Mouse (Mus musculus) urinary bladder, postnatal 10 days (tissue): ENCODE results near the gene Slc41a2.
A peak's percentile ranks its signal among the peaks of the same experiment; 100 is the strongest.
"Not testable (repeated sequence)": the region's sequence is repeated elsewhere in the genome, so short reads cannot be mapped to it uniquely, and the experiment has no call there.

Experiments
- DNase-seq: peaks from one replicate; pipeline ENCODE4 v3.0.0; 2022; ENCODE audit warnings: low spot score

The Slc41a2 gene

DNA sequence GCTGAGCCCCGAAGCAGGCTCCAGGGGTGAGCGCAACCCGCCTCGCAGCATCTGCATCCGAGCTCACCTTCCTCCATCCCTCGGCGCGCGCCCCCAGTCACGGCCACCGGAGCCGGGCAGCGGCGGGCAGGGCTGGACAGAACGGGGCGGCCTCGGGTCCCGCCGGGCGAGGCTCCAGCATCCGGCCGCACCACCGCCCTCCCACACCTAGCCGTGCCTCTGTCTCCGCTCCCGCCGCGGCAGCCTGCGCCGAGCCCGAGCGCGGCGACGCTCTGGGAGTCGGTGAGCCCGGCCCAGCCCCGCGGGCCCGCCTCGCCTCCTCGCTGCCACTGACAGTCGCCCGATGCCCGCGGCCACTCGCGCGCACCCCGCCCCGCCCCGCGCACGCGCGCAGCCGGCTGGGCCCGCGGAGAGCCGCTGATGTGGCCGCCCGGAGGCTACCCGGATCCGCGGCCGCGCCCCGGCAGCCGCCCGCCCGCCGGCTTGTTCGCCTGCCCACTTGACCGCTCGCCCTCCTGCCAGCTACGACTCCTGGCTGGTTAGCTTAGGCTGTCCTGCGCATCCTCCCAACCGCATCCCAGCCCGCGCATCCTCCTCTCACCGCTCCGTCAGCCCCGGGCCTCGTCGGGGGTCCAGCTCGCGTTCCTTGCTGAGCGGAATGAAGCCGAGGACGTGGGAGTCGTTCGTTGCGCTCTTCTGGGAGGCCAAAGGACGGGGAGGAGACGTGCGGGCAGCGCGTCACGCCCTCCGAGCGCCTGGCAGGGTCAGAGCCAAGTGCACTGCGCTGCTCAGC is at the start of gene Slc41a2:
TSS of gene Slc41a2 (minus strand) at position 724 of the 793 bp plus-strand sequence.
- DNase-seq: no peak

DNA sequence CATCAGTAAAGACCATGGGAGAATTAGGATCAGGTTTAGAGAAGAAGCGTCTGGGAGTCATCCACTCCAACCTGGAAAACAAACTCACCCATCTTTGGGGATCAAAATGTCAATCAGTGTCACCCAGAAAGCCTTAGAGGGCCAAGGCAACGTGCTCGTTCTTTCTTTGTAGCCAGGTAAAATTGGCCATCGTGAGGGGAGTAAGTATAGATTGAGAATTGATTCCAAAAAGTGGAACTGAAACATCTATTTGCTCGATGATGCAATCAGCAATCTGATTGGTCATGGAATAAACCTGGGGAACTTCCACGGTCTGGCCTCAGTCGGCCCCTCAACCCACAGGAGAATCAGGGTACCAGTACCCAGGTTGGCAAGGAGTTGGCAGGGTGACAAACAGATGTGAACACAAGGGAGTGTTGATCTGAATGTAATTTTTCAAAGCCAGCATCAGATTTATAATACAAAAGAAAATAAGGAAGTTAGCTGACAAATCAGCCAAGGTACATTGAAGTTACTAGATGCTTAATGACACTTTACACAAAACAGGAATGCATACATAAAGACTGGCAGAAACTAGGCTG is 47.7 kb upstream of the Slc41a2 start:
- DNase-seq: no peak

DNA sequence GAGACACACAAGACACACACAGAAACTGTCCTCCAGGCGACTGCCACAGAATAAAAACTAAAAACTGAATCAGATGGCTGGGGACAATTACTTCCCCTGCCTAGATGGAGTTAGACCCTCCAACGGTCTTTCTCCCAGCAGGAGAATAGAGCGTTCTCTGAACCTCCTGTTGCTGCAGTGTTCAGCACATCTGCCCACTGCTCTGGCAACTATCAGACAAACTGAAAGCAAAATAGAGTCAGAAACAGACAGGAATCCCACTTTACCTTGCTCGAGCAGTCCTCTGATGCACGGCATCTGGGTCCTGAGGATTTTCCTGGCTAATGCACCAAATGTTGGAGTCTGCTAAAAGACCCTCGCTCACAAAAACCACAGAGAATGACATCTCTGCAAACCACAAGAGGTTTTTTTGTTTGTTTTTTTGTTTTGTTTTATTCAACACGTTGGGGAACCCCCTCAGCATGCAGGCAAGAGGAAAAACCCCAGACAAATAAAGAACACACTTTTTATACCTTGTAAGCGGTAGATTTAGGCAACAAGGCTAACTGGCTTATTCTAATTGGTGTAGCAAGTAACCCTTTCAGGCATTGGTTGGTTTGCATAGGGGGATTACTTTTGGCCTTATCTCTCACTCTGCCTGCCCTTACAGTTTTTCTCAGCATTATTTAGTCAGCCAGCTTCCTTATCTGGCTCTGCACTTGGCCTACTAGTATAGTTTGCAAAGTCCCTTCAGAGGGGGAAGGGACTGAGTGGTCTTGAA is 47.0 kb upstream of the Slc41a2 start:
- no peak for DNase-seq

DNA sequence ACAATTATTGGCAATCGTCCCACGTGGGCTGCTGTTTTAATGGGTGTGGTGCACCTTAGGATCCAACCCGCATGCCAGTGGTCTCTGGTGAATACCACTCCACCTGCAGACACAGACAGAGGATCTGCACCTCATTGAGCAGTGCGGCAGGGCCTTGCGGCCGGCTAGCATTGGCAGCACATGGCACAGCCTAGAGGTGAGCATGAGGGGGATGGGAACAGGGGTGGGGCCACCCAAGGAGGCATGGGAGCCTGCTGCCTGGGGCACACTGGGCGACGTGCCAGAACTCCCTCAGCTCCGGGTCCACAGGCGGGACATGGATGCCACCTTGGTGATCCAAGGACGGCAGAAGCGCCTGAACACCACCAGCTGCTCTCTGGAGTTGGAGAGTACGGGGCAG is 46.2 kb upstream of the Slc41a2 start:
- no peak for DNase-seq

DNA sequence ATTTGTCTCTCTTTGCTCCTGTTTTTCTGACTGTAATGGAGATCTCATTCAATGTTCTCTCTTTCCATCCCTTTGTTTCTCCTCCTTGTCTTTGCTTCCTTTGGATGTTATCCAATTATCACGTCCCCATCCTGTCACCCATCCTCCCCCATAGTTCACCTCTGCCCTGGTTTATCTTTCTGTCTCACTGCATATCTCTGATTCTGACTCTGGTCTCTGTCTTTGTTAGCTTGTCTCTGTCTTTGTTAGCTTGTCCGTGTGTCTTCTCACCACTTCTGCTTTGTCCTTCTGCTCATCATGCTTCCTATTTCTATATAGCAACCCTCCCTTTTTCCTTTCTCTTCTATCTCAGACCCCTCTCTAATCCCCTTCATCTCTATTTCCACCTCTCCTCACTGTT is 45.3 kb upstream of the Slc41a2 start:
- no peak for DNase-seq

DNA sequence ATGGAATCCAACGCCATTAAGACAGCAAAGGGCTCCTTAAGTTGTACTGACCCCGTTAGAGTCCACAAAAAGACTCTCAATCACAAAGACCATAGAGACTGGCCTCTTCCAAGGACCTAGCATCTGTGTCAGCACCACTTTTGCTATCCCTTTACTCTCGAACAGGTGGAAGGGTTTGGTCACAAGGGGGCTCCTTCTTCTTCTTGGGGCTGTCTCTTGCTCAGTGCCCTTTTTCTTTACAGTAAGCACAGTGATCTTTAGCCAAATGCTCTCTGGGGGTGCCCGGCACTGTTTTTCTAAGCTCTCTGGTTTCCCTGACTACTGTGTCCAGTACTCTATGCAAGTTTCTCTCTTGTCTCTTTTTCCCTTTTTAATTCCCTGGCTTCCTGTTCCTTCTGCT is 44.8 kb upstream of the Slc41a2 start:
- no peak for DNase-seq

DNA sequence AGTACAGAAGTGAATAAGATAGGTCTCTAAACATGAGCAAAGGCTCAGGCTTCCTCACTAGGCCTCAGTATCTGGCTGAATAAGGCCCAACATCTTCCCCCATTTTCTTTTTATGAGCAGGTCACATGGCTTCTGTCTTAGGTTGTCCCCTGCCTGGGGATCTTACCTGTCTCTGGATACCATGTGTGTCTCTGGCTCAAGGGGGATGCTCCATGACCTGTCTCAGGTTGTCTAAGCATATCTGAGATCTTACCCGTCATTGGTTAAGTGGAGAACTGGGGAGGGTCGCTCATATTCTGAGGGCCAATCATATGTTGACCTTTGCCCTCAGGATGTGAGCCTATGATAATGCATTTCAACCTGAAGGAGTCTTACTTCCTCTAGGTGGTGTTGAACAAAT is 42.8 kb upstream of the Slc41a2 start:
- DNase-seq: no peak

DNA sequence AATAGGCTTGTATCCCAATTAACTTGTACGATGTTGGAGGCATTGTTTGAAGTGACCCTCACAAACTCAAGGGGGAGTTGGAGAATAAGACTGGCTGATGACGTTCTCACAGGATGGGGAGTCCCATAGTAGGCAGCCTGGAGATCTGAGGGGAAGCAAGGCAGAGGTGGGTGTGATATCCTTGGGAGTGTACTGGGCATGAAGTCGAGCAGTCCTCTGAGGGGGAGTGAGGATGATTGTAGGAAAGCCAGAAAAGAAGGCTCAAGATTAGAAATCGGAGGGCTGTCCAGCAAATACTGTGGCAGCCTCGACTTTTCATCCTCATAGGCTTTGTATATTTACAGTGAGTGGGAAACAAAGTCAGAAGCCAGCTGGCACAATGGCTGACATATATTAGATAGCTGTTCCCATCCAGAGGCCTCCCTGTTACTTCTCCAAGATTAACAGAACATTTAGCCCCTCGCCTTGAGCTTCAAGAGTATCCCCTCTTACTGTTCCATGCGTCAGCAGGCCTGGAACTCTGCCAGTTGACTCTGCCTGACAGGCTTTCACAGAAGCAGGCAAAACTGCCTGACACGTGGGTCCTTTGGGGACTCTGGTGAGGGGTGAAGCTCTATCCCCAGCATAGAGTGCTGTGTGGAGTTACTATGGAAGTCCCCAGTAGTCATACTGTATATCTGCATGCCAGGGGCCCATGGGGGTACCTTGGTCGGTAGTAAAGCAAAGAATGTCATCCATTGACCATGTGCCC is 40.6 kb upstream of the Slc41a2 start:
- no peak for DNase-seq

DNA sequence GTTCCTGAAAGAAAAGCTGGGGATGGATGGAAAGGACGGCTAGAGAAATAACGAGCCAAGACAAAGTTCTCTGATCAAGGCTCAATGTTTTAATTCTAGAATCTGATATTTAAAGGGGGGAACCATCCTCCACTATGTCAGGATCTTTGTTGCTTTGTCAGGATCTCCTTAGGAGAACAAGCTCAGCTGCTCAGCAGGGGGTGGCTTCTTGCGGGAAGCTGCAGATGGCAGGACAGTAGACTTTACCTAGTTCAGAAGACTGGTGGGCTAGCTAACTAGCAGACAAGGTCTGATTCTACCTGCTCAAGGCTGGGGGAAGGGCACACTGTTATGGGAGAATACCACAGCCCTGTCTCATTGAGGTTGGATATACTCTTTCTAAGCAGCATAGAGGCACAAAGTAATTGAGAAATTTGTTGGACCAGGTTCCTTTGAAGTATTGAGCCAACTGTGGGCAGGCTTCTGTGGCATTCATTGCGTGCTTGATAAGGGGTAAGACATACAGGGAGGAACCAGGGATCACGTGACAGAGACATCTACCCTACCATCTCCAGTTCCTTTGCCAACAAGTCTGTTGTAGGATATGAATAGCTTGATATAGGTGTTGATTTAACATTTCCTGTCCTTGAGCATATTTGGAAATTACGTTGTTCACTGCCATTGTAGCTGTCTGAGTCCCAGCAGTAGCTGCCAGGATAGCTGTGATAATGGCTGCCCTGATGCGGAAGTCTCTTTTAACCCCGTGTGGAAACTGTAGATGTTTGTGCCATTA is 39.4 kb upstream of the Slc41a2 start:
- DNase-seq: no peak

DNA sequence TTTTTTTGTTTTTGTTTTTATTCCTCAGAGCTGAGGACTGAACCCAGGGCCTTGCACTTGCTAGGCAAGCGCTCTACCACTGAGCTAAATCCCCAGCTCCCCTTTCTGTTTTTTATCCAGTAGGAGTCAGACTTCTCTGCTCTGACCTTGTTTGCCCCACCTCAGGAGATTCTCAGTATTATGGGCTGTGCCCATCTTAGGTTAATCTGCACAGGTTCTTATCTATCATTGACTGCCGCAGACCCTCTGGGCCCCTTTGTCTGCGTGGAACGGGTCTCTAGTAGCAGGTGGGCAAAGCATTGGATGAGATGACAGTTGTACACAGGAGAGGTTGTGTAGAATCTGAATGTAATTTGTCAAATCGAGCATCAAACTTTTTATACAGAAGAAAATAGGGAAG is 37.8 kb upstream of the Slc41a2 start:
- not testable (repeated sequence) for DNase-seq

DNA sequence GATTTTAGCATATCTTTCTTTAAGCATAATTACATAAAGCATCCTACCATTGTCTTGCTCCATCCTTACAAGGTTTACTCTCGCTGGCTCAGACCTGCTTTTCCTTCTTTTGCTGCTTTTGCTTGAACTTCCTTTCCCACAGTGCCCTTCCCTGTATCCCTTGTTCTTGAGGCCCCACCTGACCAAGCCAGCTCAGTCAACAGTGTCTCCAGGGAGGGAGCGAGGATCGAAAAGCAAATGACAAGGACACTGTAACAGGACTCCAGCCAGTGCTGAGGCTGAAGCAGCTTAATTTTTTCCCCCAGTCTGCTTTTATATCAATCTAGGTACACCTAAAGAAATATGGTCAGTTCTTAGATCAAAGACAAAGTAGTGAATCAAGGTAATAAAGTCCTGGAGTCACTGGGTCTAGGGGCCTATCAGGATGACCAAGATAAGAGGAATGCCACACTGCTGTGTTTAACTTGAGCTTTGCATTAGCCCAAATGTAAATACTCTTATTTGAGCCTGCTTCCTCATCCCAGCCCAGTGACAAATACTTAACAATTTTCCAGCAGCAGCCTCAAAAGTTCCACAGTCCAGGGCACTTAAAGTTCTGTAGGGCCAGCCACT is 36.5 kb upstream of the Slc41a2 start:
- no peak for DNase-seq

DNA sequence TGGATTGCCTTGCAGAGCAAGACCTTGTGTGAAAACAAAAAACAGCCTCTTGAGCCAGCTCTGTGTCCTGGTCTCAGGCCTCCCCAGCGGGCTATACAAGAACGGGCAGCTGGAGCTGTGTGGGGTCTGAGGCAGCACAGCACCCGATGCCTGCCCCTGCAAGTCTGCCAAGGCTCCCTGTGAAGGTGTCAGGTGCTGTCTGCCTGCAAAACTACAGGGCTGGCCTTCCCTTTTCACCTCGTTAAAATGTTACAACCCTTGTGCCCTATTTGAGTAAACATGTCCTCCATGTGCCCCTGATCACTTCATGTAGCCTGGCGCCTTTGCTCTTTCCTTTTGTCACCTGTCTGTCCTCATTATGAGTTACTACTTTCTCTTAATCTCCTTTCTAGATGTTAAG is 31.2 kb upstream of the Slc41a2 start:
- no peak for DNase-seq

DNA sequence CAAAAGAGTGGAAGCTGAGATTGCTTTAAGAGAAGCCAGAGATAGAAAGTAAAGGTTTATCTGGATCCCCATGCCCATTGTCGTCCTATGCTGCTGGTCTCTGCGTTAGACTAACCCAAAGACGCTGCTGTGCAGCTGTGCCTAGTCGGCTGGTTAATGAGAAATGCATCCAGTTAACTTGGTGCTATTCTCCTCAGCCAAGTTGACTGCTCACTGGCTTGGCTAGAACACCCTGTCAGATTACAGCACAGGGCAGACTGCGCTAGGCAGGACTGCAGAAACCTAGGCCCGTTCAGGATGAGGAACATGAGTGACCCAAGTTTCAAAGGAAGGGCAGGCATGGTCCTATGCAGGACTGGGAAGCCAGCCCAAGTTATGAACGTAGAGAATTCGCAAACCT is 25.8 kb upstream of the Slc41a2 start:
- DNase-seq: no peak

DNA sequence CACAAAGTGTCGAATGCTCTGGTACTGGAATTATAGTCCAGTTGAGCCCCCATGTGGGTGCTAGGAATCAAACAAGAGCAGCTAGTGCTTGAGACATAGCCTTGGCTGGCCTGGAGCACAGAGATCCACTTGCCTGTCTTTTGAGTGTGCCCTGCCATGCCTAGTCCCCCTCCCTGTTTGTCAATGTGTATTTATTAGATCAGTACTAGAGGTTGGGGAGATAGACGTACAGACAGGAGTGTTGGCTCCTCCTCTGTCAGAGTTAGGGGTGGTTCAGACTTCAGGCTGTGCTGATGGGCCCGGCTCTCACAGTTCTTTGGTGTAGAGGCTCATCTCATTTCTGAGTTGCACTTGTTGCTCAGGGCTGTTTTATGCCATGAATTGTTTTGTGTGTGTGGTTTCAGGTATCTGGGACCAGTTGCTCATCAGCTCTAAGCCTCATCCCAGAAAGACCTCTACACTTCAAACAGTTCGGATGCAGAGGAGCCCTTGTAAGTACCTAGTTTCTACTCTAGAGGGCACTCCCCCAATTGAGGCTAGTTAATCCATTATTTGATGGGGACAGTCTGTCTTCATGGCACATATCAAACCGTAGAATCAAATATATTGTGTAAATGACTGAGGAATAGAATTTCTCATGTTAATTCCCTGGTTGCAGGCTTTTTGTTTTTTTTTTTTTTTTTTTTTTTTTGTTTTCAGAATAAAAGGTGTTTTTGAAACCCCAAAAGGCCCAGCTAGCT is 24.1 kb upstream of the Slc41a2 start:
- DNase-seq: no peak

DNA sequence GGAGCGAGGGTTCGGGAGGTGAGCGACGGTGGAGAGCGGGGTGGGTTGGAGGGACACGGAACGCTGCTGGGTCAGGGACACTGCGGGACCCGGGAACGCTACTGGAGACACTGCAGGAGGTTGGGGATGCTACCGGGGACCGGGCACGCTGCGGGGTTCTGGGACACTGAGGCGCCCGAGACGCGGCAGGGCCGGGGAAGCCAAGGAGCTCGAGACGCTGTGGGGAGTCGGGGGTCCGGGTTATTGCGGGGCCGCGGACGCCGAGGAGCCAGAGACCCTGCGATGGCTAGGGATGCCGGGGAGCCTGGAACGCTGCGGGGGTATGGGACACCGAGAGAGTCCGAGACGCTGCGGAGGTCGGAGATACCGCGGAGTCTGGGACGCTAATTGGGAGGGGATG is 22.7 kb upstream of the Slc41a2 start:
- no peak for DNase-seq

DNA sequence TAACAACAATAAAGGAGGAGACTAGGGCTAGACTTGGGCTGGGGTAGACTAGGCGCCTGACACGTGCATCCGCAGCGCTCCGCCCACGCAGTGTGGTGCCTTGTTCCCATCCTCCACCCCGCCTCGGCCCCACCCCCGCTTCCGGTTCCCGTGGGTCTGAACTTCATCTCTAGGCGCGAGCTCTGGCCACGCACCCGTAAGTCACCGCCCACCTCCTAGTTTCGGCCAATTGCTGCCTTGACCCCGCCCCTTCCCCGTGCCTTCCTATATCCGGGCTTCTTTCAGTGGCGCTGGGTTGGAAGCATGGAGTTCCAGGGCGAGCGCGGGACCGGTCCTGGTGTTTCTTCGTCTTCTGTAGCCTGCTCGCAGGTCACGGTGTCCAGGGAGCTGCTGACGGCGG is 22.3 kb upstream of the Slc41a2 start, which contains the start of gene D10Wsu102e:
TSS of gene D10Wsu102e (plus strand) at position 266 of the 400 bp plus-strand sequence.
- peak; percentile 84 for DNase-seq

DNA sequence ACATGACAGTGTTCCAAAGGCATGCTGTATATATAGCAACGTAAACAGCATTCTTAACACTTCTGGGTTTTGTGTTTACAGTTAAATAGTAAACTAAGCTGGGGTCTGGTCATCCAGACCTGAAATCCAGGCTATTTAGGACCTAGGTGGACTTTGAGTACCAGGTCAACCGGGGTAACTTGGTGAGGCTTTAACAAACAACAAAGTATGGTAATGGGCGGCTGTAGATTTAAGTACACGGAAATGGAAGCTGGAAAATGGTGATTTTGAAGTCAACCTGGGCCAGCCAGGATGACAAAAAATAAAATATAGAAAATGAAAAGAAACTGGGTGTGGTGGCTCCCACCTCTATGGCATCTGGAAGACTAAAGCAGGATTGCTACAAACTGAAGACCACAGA is 21.8 kb upstream of the Slc41a2 start:
- DNase-seq: no peak

DNA sequence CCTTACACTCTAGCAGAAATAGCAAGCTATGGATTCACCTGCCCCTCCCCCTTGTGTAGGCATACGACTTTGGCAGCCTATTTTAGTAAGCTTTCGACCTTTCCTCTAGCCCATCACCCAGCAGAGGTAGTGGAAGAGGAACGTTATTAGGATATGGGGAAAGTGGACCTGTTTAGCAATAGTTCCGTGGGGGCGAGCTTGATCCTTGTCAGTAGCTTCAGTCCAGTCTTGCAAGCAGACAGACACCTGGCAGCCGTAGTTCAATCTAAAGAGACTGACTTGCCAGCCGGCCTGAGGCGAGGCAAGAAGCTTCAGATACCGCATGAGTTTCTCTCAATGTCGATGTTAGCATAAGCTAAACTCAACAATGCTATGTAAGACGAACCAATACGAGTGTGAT is 18.7 kb upstream of the Slc41a2 start:
- no peak for DNase-seq

DNA sequence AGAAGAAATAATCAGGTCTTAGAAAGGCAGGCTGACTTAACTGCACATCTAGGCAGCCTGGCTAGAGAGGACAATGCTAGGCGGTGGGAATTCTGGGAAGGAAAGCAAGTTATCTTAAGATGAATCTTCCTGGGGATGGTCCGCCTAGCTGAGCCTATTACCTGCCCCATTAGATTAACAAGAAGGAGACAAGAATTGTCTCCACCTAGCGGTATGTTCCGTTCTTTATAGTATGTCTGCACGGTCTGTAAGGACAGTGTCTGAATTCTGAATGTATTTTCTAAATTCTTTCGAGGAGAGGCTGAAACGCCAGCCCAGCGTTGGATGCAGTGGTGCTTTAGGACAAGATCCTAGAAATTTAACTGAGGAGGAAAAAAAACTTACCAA is 16.6 kb upstream of the Slc41a2 start:
- DNase-seq: no peak

DNA sequence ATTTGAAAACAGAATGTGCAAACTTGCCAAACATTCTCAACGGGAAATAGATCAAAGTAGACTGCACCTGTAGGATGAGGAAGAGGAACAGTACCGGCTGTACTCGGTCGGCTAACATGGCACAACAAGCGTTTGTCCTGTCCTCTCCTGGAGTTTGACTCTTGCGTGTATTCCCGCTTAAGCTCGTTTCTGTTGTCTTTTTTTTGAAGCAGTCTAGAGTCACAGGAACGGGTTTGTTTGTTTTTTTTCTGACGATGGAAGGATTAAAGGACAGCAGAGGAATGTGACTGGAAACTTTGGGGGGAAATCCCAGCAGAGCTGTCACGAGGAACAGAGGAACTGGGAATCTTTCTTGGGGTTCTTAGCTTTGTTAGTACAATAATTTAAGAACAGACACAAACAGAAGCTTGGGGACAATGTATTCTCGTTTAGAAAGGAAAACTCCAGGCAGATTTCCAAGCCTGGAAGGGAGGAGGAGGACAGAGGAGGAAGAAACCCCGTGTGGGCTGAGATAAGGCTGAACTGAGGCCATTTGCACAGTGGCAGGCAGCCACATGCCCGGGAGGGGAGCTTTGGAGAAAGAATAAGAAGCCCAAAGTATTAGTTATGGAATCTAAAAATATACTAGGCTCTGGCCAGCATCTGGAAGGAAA is 16.1 kb upstream of the Slc41a2 start:
- no peak for DNase-seq
